Mouse (Mus musculus) kidney, adult 2 months (tissue): ENCODE data around the gene Herc1.

ENCODE experiments used
- CTCF ChIP-seq: fragments of 200-500 bp; conservative IDR thresholded peaks from 2 replicates; pipeline ENCODE4 v1.5.1; 2011; ENCODE audit warnings: low read depth, mild to moderate bottlenecking, control low read depth, low read length, moderate library complexity, mixed read lengths; ENCODE audit not compliant: insufficient read depth, insufficient read length
- POLR2A ChIP-seq: fragments of 200-500 bp; IDR thresholded peaks from one replicate; pipeline ENCODE4 v1.6.1; 2011; ENCODE audit warnings: low read depth, low read length, control low read depth

GRCm38 (mm10) chr9:66521595-66521994, 171.3 kb downstream of the Herc1 start:
- TF ChIP-seq CTCF (no peak), POLR2A (no peak)
